Mouse (Mus musculus): Measurements from ENCODE around the gene Fat2.

The Fat2 gene

GRCm38 (mm10) chr11:55336101-55336891, at the start of gene Fat2:
Gene Fat2, minus strand, starts transcription at chr11:55336564.
- DNase-seq (ENCODE audit: low spot score): no peak

- no peak for DNase-seq (ENCODE audit: low spot score)
Measured at GRCm38 (mm10) chr11:55383463-55384045, 47.2 kb upstream of the Fat2 start.

GRCm38 (mm10) chr11:55380908-55381307, 44.5 kb upstream of the Fat2 start:
- DNase-seq (ENCODE audit: low spot score): no peak

- peak; percentile 56 for DNase-seq (ENCODE audit: low spot score)
Measured at GRCm38 (mm10) chr11:55378371-55378770, 42.0 kb upstream of the Fat2 start.

DNA sequence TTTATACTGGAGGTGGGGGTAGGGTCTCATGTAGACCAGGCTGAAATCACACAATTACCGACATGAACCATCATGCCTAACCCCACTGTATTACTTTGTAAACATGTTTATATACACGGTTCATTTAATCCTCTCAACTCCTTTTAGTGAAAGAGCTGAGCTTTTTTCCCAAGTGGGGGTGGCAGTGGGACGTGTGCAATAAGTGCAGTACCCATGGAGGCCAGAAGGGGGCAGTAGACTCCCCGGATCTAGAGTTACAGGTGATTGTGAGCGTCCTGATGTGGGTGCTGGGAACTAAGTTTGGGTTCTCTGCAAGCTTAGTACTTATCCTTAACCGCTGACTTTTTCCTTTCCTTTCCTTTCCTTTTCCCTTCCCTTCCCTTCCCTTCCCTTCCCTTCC, 37.5 kb upstream of the Fat2 start:
- no peak for DNase-seq (ENCODE audit: low spot score)

GRCm38 (mm10) chr11:55373373-55373772, 37.0 kb upstream of the Fat2 start:
- DNase-seq (ENCODE audit: low spot score): no peak

GRCm38 (mm10) chr11:55372001-55372400, 35.6 kb upstream of the Fat2 start:
- no peak for DNase-seq (ENCODE audit: low spot score)

- DNase-seq (ENCODE audit: low spot score): no peak
Measured at GRCm38 (mm10) chr11:55369093-55369471, 32.7 kb upstream of the Fat2 start.

GRCm38 (mm10) chr11:55368388-55369092, 32.2 kb upstream of the Fat2 start:
- DNase-seq (ENCODE audit: low spot score): no peak

GRCm38 (mm10) chr11:55367783-55368182, 31.4 kb upstream of the Fat2 start:
- no peak for DNase-seq (ENCODE audit: low spot score)

DNA sequence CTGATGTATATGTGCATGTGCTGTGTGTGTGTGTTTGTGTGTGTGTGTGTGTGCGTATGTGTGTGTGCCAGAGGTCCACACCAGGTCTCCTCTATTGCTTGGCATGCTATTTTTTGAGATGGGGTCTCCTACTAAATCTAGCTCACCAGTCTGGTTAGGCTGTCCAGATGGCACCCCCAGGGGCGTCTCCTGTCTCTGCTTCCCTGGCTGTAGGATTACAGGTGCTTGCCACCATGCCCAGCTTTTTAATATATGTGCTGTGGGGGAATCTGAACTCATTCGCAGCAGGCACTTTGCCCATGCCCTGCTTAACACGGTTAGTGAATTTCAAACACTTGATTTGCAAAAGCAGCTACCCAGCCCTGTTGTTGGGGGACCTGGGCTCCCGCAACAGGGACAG, 29.5 kb upstream of the Fat2 start:
- no peak for DNase-seq (ENCODE audit: low spot score)

DNA sequence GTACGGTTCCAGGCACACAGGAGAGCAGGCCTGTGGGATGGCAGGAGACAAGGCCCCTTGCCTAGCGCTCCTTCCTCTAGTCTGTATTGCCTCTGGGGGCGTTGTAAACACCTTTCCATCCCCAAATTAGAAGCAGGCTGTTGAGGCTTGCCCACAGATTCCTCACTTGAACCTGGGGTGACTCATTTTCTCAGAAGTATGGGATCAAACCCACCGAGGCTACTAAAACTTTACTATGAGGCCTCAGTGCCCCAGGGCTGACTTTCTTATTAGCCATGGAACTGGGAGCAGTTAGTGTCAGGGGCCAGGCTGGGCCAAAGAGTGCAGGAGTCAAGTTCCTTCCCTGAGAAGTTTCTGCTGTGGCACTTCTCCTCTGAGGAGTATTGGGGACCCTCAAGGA, 28.9 kb upstream of the Fat2 start:
- DNase-seq (ENCODE audit: low spot score): no peak

- DNase-seq (ENCODE audit: low spot score): no peak
Measured at GRCm38 (mm10) chr11:55364662-55365061, 28.3 kb upstream of the Fat2 start.

DNA sequence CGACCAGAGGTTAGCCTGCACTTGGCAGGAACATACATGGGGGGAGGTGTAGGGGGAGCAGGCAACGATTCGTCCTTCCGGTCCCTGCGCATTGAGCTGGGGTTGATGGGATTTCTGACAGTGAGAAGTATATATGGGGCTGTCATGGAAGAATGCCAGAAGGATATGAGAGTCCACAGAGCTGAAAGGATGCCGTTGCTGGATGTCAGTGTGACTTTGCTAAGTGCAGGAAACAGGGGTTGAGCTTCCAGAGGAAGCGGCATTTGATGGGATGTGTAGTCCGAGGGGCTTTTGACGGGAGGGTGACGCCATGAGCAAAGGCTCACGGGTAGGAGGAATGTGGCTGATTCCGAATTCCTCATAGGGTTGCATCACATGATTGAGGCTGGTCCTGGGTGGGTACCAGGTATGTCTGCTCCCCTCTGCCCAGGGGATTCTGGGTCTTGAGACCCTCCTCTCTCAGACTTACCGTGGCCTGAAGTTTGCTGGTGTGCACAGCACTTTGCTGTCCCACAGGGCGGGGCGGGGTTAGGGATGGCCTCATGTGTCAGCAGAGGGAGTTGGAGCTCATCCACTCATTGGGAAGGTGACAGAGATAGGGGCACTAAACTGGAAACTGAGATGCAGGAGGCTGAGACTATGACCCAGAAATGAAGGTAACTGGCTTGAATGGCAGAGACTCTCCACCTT, 21.9 kb upstream of the Fat2 start:
- no peak for DNase-seq (ENCODE audit: low spot score)

DNA sequence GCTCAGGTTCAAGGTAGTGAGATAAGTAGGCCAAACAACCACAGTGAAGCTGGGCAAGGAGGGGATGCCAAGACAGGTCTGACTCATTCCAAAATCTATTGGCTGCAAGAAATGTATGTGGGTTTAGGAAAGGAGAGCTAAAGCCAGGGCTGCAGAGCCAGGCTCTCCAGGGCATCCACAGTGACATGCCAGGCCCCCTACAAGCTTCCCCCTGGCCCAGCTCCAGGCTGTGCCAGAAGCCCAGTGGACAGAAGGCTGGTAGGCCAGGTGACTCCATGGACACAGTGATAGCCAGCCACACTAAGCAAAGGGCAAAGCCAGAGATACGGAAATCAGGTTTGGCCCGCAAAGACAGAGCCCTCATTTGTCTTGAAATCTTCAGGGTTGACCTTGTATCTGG, 20.5 kb upstream of the Fat2 start:
- no peak for DNase-seq (ENCODE audit: low spot score)

DNA sequence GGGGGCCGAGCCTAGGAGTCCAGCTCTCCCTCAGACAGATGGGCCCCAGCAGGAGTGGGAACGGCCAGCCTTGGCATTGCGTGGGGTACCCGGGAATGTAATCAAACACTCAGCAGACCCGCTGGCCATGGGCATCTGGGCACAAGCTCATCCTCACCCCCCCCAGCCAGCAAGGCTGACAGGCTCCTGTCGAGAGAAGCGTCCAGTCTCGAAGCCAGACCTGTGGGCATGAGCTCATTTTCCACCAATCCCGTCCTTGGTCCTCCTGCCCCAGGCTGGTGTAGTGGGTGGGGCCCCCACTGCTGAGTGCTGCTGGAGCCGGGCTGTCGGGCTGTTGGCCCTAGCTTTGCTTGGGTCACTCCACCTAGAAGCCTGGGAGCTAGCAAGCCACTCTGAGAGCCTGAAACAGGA, 5.6 kb upstream of the Fat2 start:
- peak; percentile 7 for DNase-seq (ENCODE audit: low spot score)

DNA sequence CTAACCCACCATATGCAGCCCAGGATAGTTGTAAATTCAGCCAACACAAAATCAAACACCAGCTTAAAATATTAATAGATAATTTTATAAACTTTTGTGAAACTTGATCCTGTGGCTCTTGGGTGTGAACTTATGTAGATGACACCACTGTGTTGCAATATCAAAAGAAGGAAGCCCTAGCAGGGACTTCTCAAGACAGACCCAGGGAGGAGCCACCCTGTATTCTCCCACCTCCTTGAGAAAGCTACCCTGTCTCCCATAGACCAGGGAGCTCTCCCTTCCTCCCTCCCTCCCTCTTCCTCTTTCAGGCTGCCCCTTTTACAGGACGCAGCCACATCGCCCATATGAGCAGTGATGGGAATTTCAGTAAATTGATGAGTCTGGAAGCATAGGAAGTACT, 4.4 kb upstream of the Fat2 start:
- no peak for DNase-seq (ENCODE audit: low spot score)

DNA sequence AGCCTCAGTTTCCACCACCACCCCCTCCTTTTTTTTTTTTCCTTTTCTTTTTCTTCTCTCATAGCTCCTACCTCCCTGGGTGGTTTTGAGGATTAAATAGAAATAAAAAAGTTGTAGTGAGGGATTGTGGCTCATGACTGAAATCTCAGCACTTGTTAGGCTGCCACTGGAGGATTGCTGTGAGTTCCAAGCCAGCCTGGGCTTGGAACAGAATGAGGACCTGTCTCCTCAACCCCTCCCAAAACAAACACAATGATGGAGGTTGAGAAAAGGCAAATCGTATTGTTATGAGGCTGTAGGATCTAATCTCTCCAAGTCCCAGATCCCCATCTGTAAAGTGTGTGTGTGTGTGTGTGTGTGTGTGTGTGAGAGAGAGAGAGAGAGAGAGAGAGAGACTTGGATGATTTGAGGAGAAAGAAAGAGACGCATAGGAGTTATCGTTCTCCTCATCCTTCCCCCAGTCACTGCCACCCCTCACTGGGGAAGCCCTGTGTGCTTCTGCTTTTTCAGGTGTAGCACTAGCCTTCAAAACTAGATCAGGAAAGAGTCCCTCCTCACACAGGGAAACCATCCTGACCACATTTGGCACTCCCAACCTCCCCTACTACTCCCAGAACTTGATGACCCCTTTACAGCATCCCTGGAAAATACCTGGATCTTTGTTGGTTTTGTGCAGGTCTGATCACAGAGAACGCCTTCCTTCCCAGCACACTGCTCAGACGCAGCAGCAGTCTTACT, 837 bp upstream of the Fat2 start:
- no peak for DNase-seq (ENCODE audit: low spot score)

- DNase-seq (ENCODE audit: low spot score): no peak
Measured at GRCm38 (mm10) chr11:55335314-55336076, 869 bp downstream of the Fat2 start.

- DNase-seq (ENCODE audit: low spot score): no peak
Measured at GRCm38 (mm10) chr11:55334545-55334944, 1.8 kb downstream of the Fat2 start.

DNA sequence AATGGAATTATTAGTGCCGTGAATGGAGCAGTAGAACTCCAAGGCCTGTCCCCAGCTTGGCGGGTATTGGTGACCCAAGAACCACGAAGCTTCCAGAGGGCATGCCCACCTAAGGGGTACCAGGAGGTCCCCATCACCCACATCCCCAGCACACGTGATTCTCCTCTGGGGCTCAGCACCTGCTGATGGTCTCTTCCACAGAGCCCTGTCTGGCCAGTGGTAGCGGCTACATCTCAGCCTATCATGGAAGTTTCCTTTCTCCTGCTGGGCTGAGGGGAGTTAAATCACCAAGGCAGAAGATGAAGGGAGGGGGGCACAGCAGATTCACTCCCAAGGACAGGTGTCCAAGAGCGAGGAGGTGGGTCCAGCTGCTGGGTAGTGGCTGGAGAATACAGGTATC, 2.3 kb downstream of the Fat2 start:
- DNase-seq (ENCODE audit: low spot score): no peak
